Mouse (Mus musculus) limb, embryonic 15.5 days (tissue): ENCODE measurements around the gene Cxcl3. TPM values are rescaled to one million over a fixed set of nuclear protein-coding genes. Genes with fewer than 3 reads are reported as not detected.

ENCODE experiments used
- ATAC-seq: fragments of 200-750 bp; cut with Nextera tagmentation; 2 replicates; pipeline ENCODE4 v1.8.0; 2017; ENCODE audit warnings: low read depth, moderate TSS enrichment; ENCODE audit not compliant: insufficient number of reproducible peaks, low FRiP score, low TSS enrichment
- H3K27ac ChIP-seq: fragments of 300-500 bp; sonication (generic); 2 replicates; pipeline ENCODE4 v1.5.1; 2015; ENCODE audit warnings: moderate library complexity, mild to moderate bottlenecking, inconsistent platforms
- H3K27me3 ChIP-seq: fragments of 300-500 bp; sonication (generic); 2 replicates; pipeline ENCODE4 v1.6.1; 2015; ENCODE audit warnings: inconsistent platforms
- H3K36me3 ChIP-seq: fragments of 300-500 bp; sonication (generic); 2 replicates; pipeline ENCODE4 v1.6.1; 2015; ENCODE audit warnings: inconsistent platforms
- H3K4me1 ChIP-seq: fragments of 300-500 bp; sonication (generic); 2 replicates; pipeline ENCODE4 v1.6.1; 2015; ENCODE audit warnings: inconsistent platforms
- H3K4me2 ChIP-seq: fragments of 300-500 bp; sonication (generic); 2 replicates; pipeline ENCODE4 v1.6.1; 2015; ENCODE audit warnings: mild to moderate bottlenecking, inconsistent platforms
- H3K4me3 ChIP-seq: fragments of 300-500 bp; sonication (generic); 2 replicates; pipeline ENCODE4 v1.5.1; 2015; ENCODE audit warnings: mild to moderate bottlenecking, inconsistent platforms
- H3K9ac ChIP-seq: fragments of 300-500 bp; sonication (generic); 2 replicates; pipeline ENCODE4 v1.6.1; 2015; ENCODE audit warnings: inconsistent platforms
- H3K9me3 ChIP-seq: fragments of 300-500 bp; sonication (generic); 2 replicates; pipeline ENCODE4 v1.6.1; 2016; ENCODE audit warnings: inconsistent platforms
- WGBS: fragments of 180-500 bp; shearing (Covaris S2); methylation state at CpG from one replicate; pipeline ENCODE4 v1.1.7; 2015; 5-methylcytosine and 5-hydroxymethylcytosine counted together
- microRNA-seq: library from miRNA; unstranded; fragments of <30 nt; microRNA quantifications from one replicate; pipeline ENCODE4, GENCODE M21; 2016
- polyA plus RNA-seq: library from polyadenylated mRNA; unstranded; fragments of >200 nt; fragmentation: Nextera tagmentation; extraction: Ambion mirVana; gene quantifications from 2 replicates; pipeline ENCODE4 v1.2.1, GENCODE M21; 2015

The Cxcl3 gene
- polyA plus RNA-seq, 1 experiment from 2014 or later, result 0.38 TPM

DNA sequence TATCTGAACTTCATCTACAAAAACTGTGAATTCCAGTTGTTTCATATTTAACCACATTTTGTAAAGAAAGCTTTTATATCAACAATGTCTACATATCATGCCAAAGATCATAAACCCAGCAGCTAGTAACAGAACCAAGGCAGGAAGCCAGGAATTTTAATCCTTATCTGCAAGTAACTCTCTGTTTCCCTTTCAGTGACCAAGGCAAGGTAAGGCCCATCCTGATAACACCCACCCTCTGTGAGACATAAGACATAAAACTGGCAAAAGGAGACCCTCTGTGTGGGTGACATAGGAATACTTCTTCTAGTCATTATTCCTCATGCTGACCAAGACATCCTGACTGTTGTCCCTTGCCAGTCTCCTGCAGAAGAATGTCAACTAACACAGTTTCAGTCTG, 18.7 kb downstream of the Cxcl3 start:
- no peak overlapping the region for H3K9ac ChIP-seq
- no peak overlapping the region for H3K27ac ChIP-seq
- H3K4me1 ChIP-seq, result no peaks in the 10 kb centered on the region
- no peaks in the 10 kb centered on the region for H3K9me3 ChIP-seq
- H3K4me2 ChIP-seq, result no peak overlapping the region
- no peaks in the 10 kb centered on the region for H3K27me3 ChIP-seq
- ATAC-seq, result no peak
- H3K36me3 ChIP-seq, result no peaks in the 10 kb centered on the region
- no peak overlapping the region for H3K4me3 ChIP-seq

DNA sequence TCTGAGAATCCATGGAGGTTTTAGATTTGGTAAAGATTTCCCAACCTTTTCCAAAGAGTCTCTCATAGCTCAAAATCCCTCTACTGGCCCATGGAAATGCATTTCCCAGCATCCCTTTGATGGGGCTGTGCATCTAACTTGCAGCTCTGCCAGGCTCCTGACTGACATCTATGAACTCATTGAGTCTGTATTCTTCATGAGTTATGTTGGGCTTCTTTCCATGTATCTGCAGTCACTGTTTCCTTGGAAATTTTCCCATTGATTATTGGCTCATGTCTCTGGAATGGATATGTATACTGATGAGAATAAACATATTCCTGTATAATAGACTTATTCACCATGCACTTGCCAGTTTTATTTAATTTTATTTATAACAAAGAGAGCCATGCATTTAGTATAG, 20.1 kb downstream of the Cxcl3 start:
- Histone ChIP-seq H3K4me3 (no peak overlapping the region), H3K4me2 (no peak overlapping the region), H3K4me1 (no peaks in the 10 kb centered on the region), H3K9me3 (no peaks in the 10 kb centered on the region), H3K27me3 (no peaks in the 10 kb centered on the region), H3K27ac (no peak overlapping the region), H3K36me3 (no peaks in the 10 kb centered on the region), H3K9ac (no peak overlapping the region)
- no peak for ATAC-seq

DNA sequence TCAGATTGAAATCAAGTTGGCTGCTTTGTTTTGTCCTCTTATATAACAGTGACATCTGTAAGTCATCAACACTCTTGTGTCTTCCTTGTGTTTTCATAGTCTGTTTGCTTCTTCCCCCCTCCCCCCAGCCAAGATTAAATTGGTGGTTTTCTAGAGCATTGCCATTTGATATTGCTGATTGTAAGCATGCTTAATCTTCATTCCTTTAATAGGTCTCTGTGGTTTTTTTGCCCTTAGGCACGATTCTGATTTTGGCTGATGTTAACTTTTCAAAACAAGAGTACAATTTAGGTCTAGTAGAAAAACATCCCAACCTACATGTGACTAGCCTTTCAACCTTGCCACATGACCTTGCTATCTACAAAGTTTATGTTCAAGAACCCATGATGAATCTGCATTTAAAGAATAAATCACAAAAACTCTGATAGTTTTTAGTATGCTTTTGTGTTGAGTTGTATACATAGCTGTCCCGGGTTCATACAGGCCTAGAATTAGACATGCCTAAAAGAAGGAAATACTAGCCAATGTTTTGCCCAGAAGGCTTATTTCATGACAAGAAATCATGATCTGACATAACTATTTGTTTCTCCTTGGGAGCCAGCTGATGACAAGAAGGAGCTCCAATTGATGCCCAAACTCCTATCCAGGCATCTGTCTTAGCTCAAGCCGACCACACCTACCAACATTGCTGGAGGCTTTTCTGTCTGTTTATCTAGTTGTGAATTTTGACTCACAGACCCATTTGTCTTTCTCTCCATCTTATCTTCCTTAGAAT, 21.5 kb downstream of the Cxcl3 start:
- H3K27ac ChIP-seq, result no peak overlapping the region
- H3K9ac ChIP-seq, result no peak overlapping the region
- no peak overlapping the region for H3K4me2 ChIP-seq
- no peaks in the 10 kb centered on the region for H3K4me1 ChIP-seq
- H3K27me3 ChIP-seq, result no peaks in the 10 kb centered on the region
- no peaks in the 10 kb centered on the region for H3K9me3 ChIP-seq
- no peak overlapping the region for H3K4me3 ChIP-seq
- H3K36me3 ChIP-seq, result no peaks in the 10 kb centered on the region
- 71% methylated on average over 3 of the region's 3 CpGs for WGBS
- ATAC-seq, result no peak

DNA sequence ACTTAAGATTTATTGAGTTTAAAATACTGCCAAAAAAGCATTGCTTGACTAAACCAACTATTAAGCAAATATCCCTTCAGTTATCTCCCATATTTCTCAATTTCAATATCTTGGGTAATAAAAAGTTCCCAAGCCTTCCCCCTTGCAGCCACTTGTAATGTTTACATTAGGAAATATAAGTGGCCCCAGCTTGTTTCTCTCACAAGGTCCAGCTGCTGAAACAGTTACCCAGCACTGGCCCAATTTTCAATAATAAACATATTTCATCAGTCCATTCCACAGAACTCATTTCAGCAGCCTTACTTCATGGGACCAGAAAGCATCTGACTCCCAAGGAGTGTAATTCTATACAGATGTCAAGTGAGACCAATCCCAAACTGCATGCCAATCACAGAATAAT, 33.9 kb downstream of the Cxcl3 start:
- Histone ChIP-seq H3K27me3 (no peaks in the 10 kb centered on the region), H3K4me1 (no peaks in the 10 kb centered on the region), H3K9me3 (no peaks in the 10 kb centered on the region), H3K27ac (no peak overlapping the region), H3K36me3 (no peaks in the 10 kb centered on the region), H3K4me2 (no peak overlapping the region), H3K4me3 (no peak overlapping the region), H3K9ac (no peak overlapping the region)
- ATAC-seq, result no peak

DNA sequence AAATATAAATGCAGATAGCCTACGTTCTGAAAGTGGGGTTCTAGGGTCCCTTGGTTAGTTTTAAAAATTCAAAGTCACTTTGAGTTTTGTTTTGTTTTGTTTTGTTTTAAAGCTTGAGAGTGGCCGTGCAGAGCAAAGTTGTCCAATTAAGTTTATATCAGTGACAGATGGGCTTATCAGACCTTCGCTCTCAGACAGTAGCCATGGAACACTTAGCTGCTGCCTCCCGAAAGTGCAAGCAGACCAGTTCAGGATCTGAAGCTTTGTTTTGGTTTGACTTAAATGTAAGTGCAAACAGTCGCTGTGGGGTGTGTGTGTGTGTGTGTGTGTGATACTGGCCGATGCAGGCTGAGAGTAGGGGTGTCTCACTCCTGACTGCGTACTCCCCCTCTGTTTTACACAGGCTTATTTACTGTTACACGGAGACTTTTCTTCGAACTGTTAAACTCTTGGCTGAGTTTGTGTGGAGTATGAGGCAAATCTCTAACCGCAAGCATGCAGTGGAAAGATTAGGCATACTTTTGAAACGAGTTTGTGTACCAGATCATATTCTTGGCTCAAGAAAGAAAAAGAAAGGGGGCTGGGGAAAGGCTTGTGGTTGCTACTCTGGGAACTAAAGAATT, 46.4 kb downstream of the Cxcl3 start:
- H3K4me1 ChIP-seq, result peaks cover 8% of the 10 kb centered on the region; the same call in 1 of the 2 replicates
- H3K9me3 ChIP-seq, result no peaks in the 10 kb centered on the region
- no peak overlapping the region for H3K4me3 ChIP-seq
- 52% methylated on average over 11 of the region's 11 CpGs for WGBS
- H3K4me2 ChIP-seq, result 0 out of 2 replicates have a peak overlapping the region, but pooled peaks have one; percentile 19
- peak overlapping the region; percentile 3 for H3K27ac ChIP-seq
- no peak overlapping the region for H3K9ac ChIP-seq
- ATAC-seq, result peak; percentile 82
- no peaks in the 10 kb centered on the region for H3K36me3 ChIP-seq
- no peaks in the 10 kb centered on the region for H3K27me3 ChIP-seq

DNA sequence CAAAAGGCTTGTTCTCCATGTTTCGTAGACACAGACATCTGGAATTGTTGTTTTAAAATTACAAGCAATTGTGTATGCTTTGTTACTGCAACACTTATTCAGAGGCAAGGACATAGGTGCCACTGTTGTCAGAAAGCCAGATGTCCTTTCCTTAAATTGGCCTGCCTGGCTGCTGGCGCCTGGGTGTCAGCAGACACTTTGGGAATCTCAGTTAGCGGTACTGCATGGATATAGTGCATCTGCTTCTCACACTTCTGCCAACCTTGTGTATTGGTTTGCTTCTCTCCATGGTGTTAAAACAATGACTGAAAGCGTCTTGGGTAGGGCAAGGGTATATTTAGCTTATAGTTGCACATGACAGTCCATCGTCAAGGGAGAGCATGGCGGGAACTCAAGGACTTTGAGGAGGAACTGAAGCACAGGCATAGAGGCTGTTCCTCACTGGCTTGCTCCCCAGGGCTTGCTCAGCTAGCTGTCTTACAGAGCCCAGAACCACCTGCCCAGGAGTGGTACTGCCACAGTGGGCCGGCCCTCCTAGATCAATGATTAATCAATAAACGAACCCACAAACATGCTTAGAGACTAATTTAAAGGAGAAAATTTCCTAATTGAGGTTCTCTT, 47.0 kb downstream of the Cxcl3 start:
- Histone ChIP-seq H3K9ac (no peak overlapping the region), H3K27me3 (no peaks in the 10 kb centered on the region), H3K4me1 (peaks cover 8% of the 10 kb centered on the region; the same call in 1 of the 2 replicates), H3K36me3 (no peaks in the 10 kb centered on the region), H3K27ac (peak overlapping the region; percentile 3; the same call in 1 of the 2 replicates), H3K9me3 (no peaks in the 10 kb centered on the region), H3K4me2 (no peak overlapping the region), H3K4me3 (no peak overlapping the region)
- no peak for ATAC-seq
- WGBS, result 70% methylated on average over 8 of the region's 8 CpGs

DNA sequence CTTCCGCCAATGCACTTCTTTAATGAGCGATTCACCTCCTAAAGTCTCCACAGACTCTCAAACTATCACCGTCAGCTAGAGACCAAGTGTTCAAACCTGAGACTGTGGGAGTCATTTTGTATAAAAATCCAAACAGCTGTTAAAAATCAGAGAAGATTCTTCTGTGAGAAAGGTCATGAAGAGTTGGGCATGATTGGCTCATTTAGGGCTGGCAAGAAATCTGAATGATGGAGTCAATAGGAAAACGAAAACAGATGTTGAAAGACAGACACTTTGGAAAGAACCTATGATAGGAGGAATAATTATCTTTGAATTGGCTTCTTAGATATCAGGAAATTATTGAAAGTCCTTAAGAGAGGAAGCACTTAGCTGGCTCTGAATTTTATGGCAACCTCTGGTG, 48.5 kb downstream of the Cxcl3 start:
- Histone ChIP-seq H3K9me3 (no peaks in the 10 kb centered on the region), H3K4me3 (no peak overlapping the region), H3K9ac (no peak overlapping the region), H3K36me3 (no peaks in the 10 kb centered on the region), H3K4me2 (no peak overlapping the region), H3K4me1 (peaks cover 8% of the 10 kb centered on the region; the same call in 1 of the 2 replicates), H3K27ac (no peak overlapping the region), H3K27me3 (no peaks in the 10 kb centered on the region)
- ATAC-seq, result no peak
- 77% methylated on average over 4 of the region's 4 CpGs for WGBS

DNA sequence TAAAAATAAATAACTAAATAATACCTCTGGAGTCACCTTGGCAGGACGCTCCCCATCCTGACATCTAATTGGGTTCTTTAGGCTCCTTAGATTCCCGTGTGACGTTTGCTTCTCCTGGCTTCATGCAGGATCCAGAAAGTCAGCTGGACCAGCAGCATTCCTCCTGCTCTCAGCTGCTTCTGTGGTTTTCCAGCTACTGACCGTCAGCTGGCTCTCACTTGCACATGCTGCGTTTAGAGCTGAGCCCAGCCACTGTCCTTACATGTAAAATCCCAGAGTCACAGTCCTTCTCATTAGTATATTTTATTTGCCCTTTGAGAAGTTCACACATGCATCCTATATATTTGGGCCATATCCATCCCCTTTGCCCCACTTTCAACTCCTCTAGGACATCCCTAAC, 52.7 kb downstream of the Cxcl3 start:
- Histone ChIP-seq H3K4me1 (no peaks in the 10 kb centered on the region), H3K27ac (no peak overlapping the region), H3K4me3 (no peak overlapping the region), H3K9me3 (no peaks in the 10 kb centered on the region), H3K36me3 (no peaks in the 10 kb centered on the region), H3K27me3 (no peaks in the 10 kb centered on the region), H3K9ac (no peak overlapping the region), H3K4me2 (no peak overlapping the region)
- no peak for ATAC-seq
- WGBS, result 63% methylated on average over 5 of the region's 5 CpGs

Small RNA genes lying within 50 kb of the gene (microRNA-seq; reads per million reads assigned to microRNA genes)
- not detected for gene Gm24322

Other genes with a start within 250 kb of the Cxcl3 start
- 0.14 TPM in 1 of 2 replicates, not detected in the other for gene 5830473C10Rik, start 225.0 kb upstream of the Cxcl3 start, polyA plus RNA-seq
- 3.7 and 3.9 TPM in 2 replicates for gene Rassf6, start 145.4 kb upstream of the Cxcl3 start, polyA plus RNA-seq
- gene Cxcl5, start 26.7 kb upstream of the Cxcl3 start, polyA plus RNA-seq, result 1.3 and 2.1 TPM in 2 replicates
- 4.1 and 4.2 TPM in 2 replicates for gene Ppbp, start 17.6 kb upstream of the Cxcl3 start, polyA plus RNA-seq
- gene Pf4, start 13.7 kb upstream of the Cxcl3 start, polyA plus RNA-seq, result 83.8 and 108 TPM in 2 replicates
- 0.34 and 0.58 TPM in 2 replicates for gene Cxcl15, start 8.4 kb downstream of the Cxcl3 start, polyA plus RNA-seq
- 1.3 TPM in 2 replicates for gene Cxcl1, start 105.1 kb downstream of the Cxcl3 start, polyA plus RNA-seq
- gene Cxcl2, start 117.8 kb downstream of the Cxcl3 start, polyA plus RNA-seq, result not detected in 2 replicates
- gene Mthfd2l, start 145.0 kb downstream of the Cxcl3 start, polyA plus RNA-seq, result 34.8 and 40.0 TPM in 2 replicates
- 0.49 and 0.51 TPM in 2 replicates for gene Epgn, start 241.4 kb downstream of the Cxcl3 start, polyA plus RNA-seq